Mouse (Mus musculus) liver, embryonic 11.5 days (tissue): ENCODE measurements around the gene Mcrip1. TPM values are rescaled to one million over a fixed set of nuclear protein-coding genes. Genes with fewer than 3 reads are reported as not detected.
"Not testable (repeated sequence)": the region's sequence is repeated elsewhere in the genome, so short reads cannot be mapped to it uniquely, and the experiment has no call there.

Experiments used
- ATAC-seq: fragments of 200-750 bp; cut with Nextera tagmentation; replicated peaks from 2 replicates; pipeline ENCODE4 v1.8.0; 2017; ENCODE audit warnings: moderate number of reproducible peaks, mild to moderate bottlenecking, moderate TSS enrichment, moderate library complexity; ENCODE audit not compliant: low FRiP score
- DNase-seq: peaks from one replicate; pipeline ENCODE4 v3.0.0-alpha.2; 2017; ENCODE audit warnings: low spot score
- H3K27ac ChIP-seq: fragments of 300-500 bp; sonication (generic); 2 replicates; pipeline ENCODE4 v1.5.1; 2014; ENCODE audit warnings: mild to moderate bottlenecking, low read depth, low read length, control low read depth
- H3K27me3 ChIP-seq: fragments of 300-500 bp; sonication (generic); replicated peaks from 2 replicates; pipeline ENCODE4 v1.6.1; 2014; ENCODE audit warnings: low read length, mixed read lengths; ENCODE audit not compliant: control insufficient read depth, insufficient read depth
- H3K36me3 ChIP-seq: fragments of 300-500 bp; sonication (generic); 2 replicates; pipeline ENCODE4 v1.6.1; 2014; ENCODE audit warnings: mild to moderate bottlenecking, low read length, moderate library complexity, mixed read lengths; ENCODE audit not compliant: control insufficient read depth, insufficient read depth
- H3K4me1 ChIP-seq: fragments of 300-500 bp; sonication (generic); replicated peaks from 2 replicates; pipeline ENCODE4 v1.6.1; 2014; ENCODE audit warnings: low read length, mixed read lengths; ENCODE audit not compliant: control insufficient read depth, insufficient read depth
- H3K4me2 ChIP-seq: fragments of 300-500 bp; sonication (generic); 2 replicates; pipeline ENCODE4 v1.6.1; 2014; ENCODE audit warnings: mild to moderate bottlenecking, control low read depth, moderate library complexity
- H3K4me3 ChIP-seq: fragments of 300-500 bp; sonication (generic); 2 replicates; pipeline ENCODE4 v1.5.1; 2014; ENCODE audit warnings: low read depth, low read length, control low read depth
- H3K9ac ChIP-seq: fragments of 300-500 bp; sonication (generic); 2 replicates; pipeline ENCODE4 v1.6.1; 2014; ENCODE audit warnings: low read depth, low read length, control low read depth
- H3K9me3 ChIP-seq: fragments of 300-500 bp; sonication (generic); 2 replicates; pipeline ENCODE4 v1.6.1; 2016; ENCODE audit warnings: low read length, inconsistent platforms, mixed read lengths; ENCODE audit not compliant: control insufficient read depth
- WGBS: fragments of 180-500 bp; shearing (Covaris S2); extraction: QIAGEN DNeasy Blood & Tissue Kit; methylation state at CpG from one replicate; pipeline ENCODE4 v1.1.7; 2014; 5-methylcytosine and 5-hydroxymethylcytosine counted together
- polyA plus RNA-seq: library from polyadenylated mRNA; unstranded; fragments of >200 nt; fragmentation: Nextera tagmentation; extraction: Ambion mirVana; gene quantifications from 2 replicates; pipeline ENCODE4 v1.2.1, GENCODE M21; 2014

The Mcrip1 gene
- polyA plus RNA-seq, 1 experiment from 2014 or later = 123 TPM

DNA sequence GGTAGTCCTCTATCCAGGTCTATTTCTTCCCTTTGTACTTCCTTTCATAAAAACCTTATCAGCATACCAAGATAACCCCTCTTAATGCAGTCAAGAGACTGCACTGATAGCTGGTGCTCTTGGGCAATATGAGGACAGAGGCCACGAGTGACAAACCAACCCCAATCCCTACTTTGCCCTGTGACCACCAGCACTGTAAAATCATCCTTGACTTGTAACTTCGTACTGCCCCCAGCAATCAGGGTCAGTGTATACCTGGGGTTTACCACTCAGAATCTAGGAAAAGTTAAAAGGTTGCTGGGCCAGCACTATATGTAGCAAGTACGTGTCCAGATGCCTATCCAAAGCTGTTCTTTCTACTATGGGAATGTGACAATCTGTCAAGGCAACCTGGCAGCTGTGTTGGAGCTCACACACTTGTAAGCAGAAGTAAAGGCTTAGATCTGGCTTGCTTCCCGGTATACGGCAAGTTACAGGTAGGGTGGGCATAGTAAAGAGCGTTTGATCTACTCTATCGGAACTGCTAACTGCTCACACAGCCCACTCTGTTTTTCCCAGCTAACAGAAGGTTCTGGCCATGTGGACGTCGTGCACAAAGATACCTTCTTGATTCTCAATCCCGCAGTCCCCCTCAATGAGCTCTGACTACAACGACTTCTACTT is 22.4 kb upstream of the Mcrip1 start:
- DNase-seq (no peak), ATAC-seq (no peak)
- H3K4me2 ChIP-seq = peak overlapping the region; percentile 93
- 6% methylated on average over 11 of the region's 11 CpGs for WGBS
- no peaks in the 10 kb centered on the region for H3K27me3 ChIP-seq
- no peaks in the 10 kb centered on the region for H3K9me3 ChIP-seq
- peak overlapping the region; percentile 97 for H3K9ac ChIP-seq
- H3K4me1 ChIP-seq = peaks cover 25% of the 10 kb centered on the region
- H3K36me3 ChIP-seq = peaks cover 34% of the 10 kb centered on the region
- H3K4me3 ChIP-seq = peak overlapping the region; percentile 81
- peak overlapping the region; percentile 85 for H3K27ac ChIP-seq

DNA sequence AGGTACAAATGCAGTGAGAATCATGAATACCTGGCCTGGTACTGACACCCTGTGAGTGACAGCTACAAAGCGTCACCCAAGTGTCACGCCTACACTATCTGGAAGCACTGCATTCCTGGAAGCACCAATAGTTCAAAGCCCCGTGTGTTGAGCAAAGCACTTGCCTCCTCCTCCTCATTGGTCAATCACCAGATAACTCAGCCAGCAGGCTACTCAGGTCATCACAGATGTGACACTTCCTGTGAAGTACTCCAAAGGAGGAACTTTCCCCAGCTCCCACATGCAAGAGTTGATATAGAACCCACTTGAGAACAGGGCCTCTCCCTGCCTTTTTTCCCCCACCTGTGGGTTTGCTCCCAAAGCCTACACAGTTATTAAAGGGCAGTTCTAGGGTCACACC is 21.6 kb upstream of the Mcrip1 start:
- H3K36me3 ChIP-seq = peaks cover 41% of the 10 kb centered on the region

GRCm38 (mm10) chr11:120568324-120568723 is 18.8 kb upstream of the Mcrip1 start:
- 95% methylated on average over 6 of the region's 6 CpGs for WGBS
- DNase-seq (no peak), ATAC-seq (no peak)
- no peak overlapping the region for H3K27ac ChIP-seq
- no peak overlapping the region for H3K4me2 ChIP-seq
- H3K4me1 ChIP-seq = peaks cover 14% of the 10 kb centered on the region
- H3K4me3 ChIP-seq = no peak overlapping the region
- no peaks in the 10 kb centered on the region for H3K9me3 ChIP-seq
- H3K9ac ChIP-seq = no peak overlapping the region
- H3K27me3 ChIP-seq = no peaks in the 10 kb centered on the region
- H3K36me3 ChIP-seq = peaks cover 66% of the 10 kb centered on the region

More for the DNA sequence above, 21.6 kb upstream of the Mcrip1 start:
- no peak for ATAC-seq
- H3K4me2 ChIP-seq = peak overlapping the region; percentile 93
- DNase-seq = no peak
- no peaks in the 10 kb centered on the region for H3K27me3 ChIP-seq
- H3K27ac ChIP-seq = no peak overlapping the region
- peak overlapping the region; percentile 97 for H3K9ac ChIP-seq
- WGBS = 39% methylated on average over 3 of the region's 3 CpGs
- H3K4me3 ChIP-seq = peak overlapping the region; percentile 81
- H3K9me3 ChIP-seq = no peaks in the 10 kb centered on the region
- peaks cover 25% of the 10 kb centered on the region for H3K4me1 ChIP-seq

GRCm38 (mm10) chr11:120565114-120565513 is 15.6 kb upstream of the Mcrip1 start:
- DNase-seq = no peak

DNA sequence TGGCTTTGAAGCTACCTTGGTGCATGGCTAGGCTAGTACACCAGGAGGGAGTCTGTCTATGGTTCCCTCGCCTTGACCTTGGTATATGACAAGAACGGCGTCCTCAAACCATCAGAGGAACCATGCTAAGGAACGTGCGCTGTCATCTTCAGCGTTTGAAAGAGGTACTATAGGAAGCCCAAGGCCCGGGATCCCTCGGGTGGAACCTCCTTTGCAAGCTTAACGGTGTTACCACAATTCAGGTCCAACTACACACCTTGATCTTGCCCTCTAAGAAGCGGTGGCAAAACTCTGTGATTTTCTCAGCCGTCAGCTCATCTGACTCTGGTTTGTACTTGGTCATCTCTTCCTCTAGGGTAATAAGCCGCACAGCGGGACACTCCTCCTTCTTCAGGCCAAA is 13.4 kb upstream of the Mcrip1 start:
- Histone ChIP-seq H3K4me3 (no peak overlapping the region), H3K4me1 (no peaks in the 10 kb centered on the region), H3K4me2 (no peak overlapping the region), H3K36me3 (peaks cover 86% of the 10 kb centered on the region), H3K27me3 (no peaks in the 10 kb centered on the region), H3K9ac (no peak overlapping the region), H3K9me3 (no peaks in the 10 kb centered on the region), H3K27ac (no peak overlapping the region)
- ATAC-seq (no peak), DNase-seq (no peak)
- WGBS = 94% methylated on average over 13 of the region's 13 CpGs

More at GRCm38 (mm10) chr11:120565114-120565513, 15.6 kb upstream of the Mcrip1 start:
- no peaks in the 10 kb centered on the region for H3K9me3 ChIP-seq
- 86% methylated on average over 9 of the region's 9 CpGs for WGBS
- H3K4me2 ChIP-seq = no peak overlapping the region
- H3K27me3 ChIP-seq = no peaks in the 10 kb centered on the region
- H3K4me3 ChIP-seq = no peak overlapping the region
- H3K27ac ChIP-seq = no peak overlapping the region
- no peaks in the 10 kb centered on the region for H3K4me1 ChIP-seq
- no peak for ATAC-seq
- H3K9ac ChIP-seq = no peak overlapping the region
- peaks cover 84% of the 10 kb centered on the region for H3K36me3 ChIP-seq

GRCm38 (mm10) chr11:120560952-120561728 is 11.6 kb upstream of the Mcrip1 start:
- ATAC-seq = no peak
- H3K27ac ChIP-seq = no peak overlapping the region

GRCm38 (mm10) chr11:120558843-120559242 is 9.3 kb upstream of the Mcrip1 start:
- ATAC-seq, DNase-seq, H3K4me2 ChIP-seq, H3K4me1 ChIP-seq, H3K9ac ChIP-seq, H3K27ac ChIP-seq, H3K4me3 ChIP-seq, H3K9me3 ChIP-seq, H3K27me3 ChIP-seq: not testable (repeated sequence)
- peaks cover 51% of the 10 kb centered on the region for H3K36me3 ChIP-seq
- 82% methylated on average over 6 of the region's 6 CpGs for WGBS

More at GRCm38 (mm10) chr11:120560952-120561728, 11.6 kb upstream of the Mcrip1 start:
- no peak for DNase-seq
- no peak overlapping the region for H3K4me3 ChIP-seq
- 88% methylated on average over 13 of the region's 13 CpGs for WGBS
- no peaks in the 10 kb centered on the region for H3K4me1 ChIP-seq
- H3K36me3 ChIP-seq = peaks cover 71% of the 10 kb centered on the region
- no peak overlapping the region for H3K4me2 ChIP-seq
- H3K9ac ChIP-seq = no peak overlapping the region
- no peaks in the 10 kb centered on the region for H3K9me3 ChIP-seq
- H3K27me3 ChIP-seq = no peaks in the 10 kb centered on the region

- Histone ChIP-seq H3K4me3 (no peak overlapping the region), H3K9me3 (no peaks in the 10 kb centered on the region), H3K27me3 (no peaks in the 10 kb centered on the region), H3K27ac (no peak overlapping the region), H3K4me1 (peaks cover 2% of the 10 kb centered on the region; the same call in 1 of the 2 replicates), H3K36me3 (peaks cover 15% of the 10 kb centered on the region), H3K4me2 (no peak overlapping the region), H3K9ac (no peak overlapping the region)
- no peak for DNase-seq
- WGBS = 64% methylated on average over 2 of the region's 2 CpGs
- ATAC-seq = no peak
Measured at GRCm38 (mm10) chr11:120555260-120555659, 5.7 kb upstream of the Mcrip1 start.
